Mouse (Mus musculus): ENCODE measurements at regions not wholly inside any gene's neighbourhood (a gene's known extent, or its start where the extent isn't known, plus 50 kb on each side); places are given as distances from the start of the nearest gene placed in this dataset.

GRCm38 (mm10) chr13:44399370-44399685 lies 329.9 kb upstream of the Jarid2 start:
- DNase-seq (ENCODE audit: low spot score) = no peak

DNA sequence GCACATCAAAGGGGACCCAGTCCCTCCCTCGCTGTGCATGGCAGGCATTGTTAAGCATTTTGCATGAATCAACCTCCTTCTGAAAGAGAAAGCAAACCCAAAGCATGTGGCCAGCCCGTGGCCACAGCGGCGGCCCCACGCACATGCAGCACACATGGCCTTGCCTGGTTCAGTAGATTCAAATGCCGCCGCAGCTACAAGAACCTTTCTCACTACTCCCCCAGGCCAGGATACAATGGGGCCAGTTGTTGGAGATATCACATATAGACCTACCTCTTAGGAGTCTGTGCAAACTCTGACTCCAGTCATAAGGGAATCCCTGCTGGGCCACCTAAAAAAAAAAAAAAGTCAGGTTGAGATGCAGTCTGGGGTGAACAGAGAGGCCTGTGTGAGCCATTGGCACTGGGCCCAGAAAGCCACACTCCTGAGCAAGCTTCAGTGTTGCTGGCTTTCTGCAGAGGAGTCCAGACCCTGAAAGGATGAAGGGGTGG lies 329.4 kb upstream of the Jarid2 start:
- no peak for DNase-seq (ENCODE audit: low spot score)

DNA sequence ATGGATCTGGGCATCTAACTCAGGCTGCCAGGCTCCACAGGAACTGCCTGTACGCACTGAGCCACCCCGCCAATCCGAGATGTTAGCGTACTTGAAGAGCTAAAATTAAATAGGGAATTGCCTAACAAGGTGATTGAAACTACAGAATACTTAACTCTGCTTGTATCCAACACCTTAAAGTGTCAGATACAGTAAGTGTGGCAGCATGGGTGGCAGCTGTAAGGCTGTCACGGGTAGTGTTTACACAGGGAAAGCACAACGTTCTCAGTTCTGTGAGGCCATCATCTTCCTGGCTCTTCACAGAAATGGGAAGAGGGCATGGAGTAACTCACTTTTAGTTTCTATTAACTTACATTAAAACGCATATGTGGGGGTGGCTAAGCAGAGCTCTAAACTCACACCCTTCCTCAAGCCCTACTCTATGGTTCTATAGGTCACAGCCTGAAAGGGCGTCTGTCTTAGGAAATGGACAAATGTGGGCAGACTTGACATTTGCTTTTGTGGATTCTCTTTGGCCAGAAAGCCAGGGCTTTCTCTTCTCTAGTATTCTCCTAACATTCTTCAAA lies 325.2 kb upstream of the Jarid2 start:
- DNase-seq (ENCODE audit: low spot score) = no peak

DNA sequence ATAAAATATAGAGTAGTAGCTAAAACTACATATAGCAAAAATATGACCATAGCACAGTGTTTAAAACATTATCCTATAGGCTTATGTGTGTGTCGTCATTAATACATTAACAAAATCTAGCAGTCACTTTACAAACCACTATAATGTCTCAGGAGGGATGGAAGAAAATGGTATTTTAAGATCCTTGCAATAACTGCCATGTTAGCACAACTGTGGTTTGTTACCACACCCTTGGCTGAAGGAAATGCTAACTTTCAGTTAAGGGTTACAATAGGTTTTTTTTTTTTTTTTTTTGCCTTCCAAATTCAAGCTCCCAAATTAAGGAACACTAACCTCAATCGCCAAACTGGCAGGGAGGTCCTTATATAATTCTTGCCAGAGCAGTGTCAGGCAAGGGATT lies 322.0 kb upstream of the Jarid2 start:
- no peak for DNase-seq (ENCODE audit: low spot score)

DNA sequence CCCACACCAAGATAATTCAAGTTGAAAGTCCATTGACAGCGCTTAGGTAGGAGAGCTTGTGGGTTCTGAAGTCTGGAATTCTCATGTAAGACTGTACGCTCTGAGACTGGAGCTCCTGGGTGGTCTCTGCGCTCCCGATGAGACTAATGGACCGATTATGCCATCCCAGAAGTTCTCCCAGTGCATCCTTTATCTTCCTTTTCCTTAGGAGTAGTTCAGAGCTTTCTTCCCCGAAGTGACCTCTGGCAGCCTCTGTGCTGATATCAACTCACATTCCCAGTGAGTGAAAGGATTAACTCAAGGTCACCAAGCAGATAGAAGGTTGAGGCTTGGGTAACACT lies 320.7 kb upstream of the Jarid2 start:
- DNase-seq (ENCODE audit: low spot score) = no peak

DNA sequence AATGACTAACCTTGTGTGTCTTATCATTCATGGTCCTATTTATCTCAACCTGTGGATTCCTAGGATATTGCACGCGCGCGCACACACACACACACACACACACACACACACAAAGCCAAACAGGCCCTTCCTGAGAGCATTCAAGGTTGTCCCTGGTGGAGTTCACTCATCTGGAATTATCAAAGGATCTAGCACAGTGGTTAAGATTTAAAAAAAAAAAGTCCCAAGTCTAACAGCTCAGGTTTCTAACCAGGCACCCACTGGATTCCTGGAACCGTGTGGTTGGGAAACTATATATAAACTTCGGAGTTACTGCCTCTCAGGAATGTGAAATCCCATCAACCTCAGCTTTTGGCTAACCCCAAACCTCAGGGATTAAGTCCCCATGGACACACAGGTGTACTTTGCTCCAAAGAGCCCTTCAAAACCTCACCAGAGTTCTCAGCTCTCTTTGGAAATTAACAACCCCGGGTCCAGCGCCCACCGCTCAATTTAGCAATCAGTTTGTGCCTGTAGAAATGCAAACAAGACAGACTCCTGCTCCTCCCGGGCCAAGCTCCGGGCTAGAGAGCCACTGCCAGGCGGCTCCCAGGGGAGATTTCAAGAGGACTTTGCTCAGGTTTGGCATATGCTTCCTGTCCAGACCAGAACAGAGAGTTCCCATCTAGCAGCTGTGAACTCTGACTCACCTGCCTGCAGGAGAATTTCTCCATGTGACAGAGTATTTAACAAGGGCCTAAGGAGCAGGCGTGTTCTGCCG lies 320.1 kb upstream of the Jarid2 start:
- DNase-seq (ENCODE audit: low spot score) = peak; percentile 61

GRCm38 (mm10) chr13:44409720-44410047 lies 319.6 kb upstream of the Jarid2 start:
- DNase-seq (ENCODE audit: low spot score) = no peak

DNA sequence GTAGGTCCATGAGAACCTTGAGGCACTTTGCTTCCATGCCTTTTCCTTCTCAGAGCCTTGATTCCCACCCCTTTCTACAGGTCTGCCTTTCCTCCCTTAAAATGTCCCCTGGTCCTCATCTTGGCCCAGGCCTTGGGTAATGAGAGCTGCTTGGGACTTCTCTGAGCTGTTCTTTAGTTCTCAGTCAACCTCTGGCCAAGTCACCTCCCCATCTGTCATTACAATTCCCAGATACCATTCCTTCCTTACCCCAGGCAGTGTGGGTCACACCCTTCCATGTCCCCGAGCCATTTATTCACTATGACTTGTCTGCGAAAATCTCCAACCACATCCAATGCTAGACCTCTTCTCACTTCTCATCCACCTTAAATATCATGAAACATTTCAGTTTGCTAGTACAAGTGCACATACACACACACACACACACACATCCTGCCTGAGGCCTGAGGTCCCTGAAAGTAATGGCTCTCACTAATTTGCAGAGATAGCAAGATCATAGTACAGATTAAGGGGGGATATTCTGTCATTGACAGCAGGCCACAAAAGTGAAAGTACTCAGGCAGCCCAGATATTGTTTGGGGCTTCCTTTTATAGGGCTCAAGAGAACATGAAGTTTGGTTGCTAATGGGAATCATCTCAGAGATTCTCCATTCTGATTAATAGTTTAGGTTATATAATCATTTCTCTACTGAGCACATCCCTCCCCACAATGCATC lies 317.3 kb upstream of the Jarid2 start:
- no peak for DNase-seq (ENCODE audit: low spot score)

- DNase-seq (ENCODE audit: low spot score) = no peak
Measured at GRCm38 (mm10) chr13:44413305-44413704, 316.0 kb upstream of the Jarid2 start.

GRCm38 (mm10) chr13:44415971-44416370 lies 313.3 kb upstream of the Jarid2 start:
- peak; percentile 59 for DNase-seq (ENCODE audit: low spot score)

- DNase-seq (ENCODE audit: low spot score) = no peak
Measured at GRCm38 (mm10) chr13:44416986-44417385, 312.3 kb upstream of the Jarid2 start.

GRCm38 (mm10) chr13:44419056-44419455 lies 310.2 kb upstream of the Jarid2 start:
- no peak for DNase-seq (ENCODE audit: low spot score)

- no peak for DNase-seq (ENCODE audit: low spot score)
Measured at GRCm38 (mm10) chr13:44419472-44420226, 309.6 kb upstream of the Jarid2 start.

GRCm38 (mm10) chr13:44420227-44420592 lies 309.1 kb upstream of the Jarid2 start:
- no peak for DNase-seq (ENCODE audit: low spot score)

GRCm38 (mm10) chr13:44420941-44421340 lies 308.3 kb upstream of the Jarid2 start:
- DNase-seq (ENCODE audit: low spot score) = no peak

GRCm38 (mm10) chr13:44421426-44421825 lies 307.8 kb upstream of the Jarid2 start:
- DNase-seq (ENCODE audit: low spot score) = no peak

GRCm38 (mm10) chr13:44421922-44422321 lies 307.4 kb upstream of the Jarid2 start:
- DNase-seq (ENCODE audit: low spot score) = no peak

- no peak for DNase-seq (ENCODE audit: low spot score)
Measured at GRCm38 (mm10) chr13:44430492-44430891, 298.8 kb upstream of the Jarid2 start.

DNA sequence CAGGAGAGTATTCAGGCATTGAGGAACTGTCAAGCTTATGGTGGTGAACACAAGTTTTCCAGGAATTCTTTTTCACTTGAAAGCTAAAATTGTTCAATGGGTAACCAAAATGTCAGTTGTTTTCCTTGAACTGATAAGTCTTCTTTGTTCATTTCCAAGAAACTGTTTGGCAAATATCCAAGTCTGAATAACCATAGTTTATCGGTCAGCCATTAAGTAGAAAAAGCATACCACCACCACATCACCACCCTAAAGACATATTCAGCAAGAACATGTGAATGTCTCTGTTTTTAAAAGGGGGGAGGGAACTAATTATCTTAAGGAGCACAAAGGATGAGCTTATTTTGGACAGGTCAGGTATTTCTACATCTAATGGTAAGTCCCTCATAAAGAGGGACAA lies 291.6 kb upstream of the Jarid2 start:
- DNase-seq (ENCODE audit: low spot score) = no peak

- DNase-seq (ENCODE audit: low spot score) = no peak
Measured at GRCm38 (mm10) chr13:44441061-44441460, 288.2 kb upstream of the Jarid2 start.

DNA sequence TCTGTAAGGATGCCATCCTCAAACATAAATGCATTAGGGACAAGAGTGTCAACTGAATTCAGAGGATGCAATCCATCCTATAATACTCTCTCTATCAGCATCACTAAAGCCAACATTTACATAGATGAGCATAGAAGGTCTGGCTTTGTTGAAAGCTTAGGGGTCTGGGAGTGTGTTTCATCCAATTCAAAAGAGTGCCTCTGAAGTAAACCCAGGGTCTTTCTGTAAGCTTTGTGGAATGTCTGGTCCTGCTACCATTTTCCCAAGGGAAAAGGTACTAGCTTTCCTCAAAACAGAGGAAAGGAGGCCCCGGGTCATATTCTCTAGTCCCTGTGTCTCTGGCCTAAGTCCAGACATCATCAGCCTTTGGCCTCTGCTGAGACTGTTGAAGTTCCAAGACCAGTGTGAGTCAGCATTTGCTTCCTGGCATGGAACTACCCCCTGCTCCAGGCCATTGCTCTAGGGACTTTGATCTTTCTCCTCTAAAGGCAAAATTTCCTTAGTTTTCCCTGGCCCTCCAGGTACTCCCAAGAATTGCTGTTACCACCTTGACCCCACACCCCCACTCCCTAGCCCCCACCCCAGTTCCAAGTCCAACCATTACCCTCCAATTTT lies 280.0 kb upstream of the Jarid2 start:
- peak; percentile 69 for DNase-seq (ENCODE audit: low spot score)

GRCm38 (mm10) chr13:44451224-44451623 lies 278.1 kb upstream of the Jarid2 start:
- no peak for DNase-seq (ENCODE audit: low spot score)
